Mouse (Mus musculus) thymus, adult 2 months (tissue): ENCODE results near the gene Lsm11.

Experiments
- CTCF ChIP-seq: fragments of 200-500 bp; IDR thresholded peaks from 2 replicates; pipeline ENCODE4 v1.5.1; 2012; ENCODE audit warnings: mild to moderate bottlenecking, control low read depth, low read length, moderate library complexity, borderline replicate concordance; ENCODE audit not compliant: control insufficient read depth, poor library complexity, insufficient read depth; ENCODE audit errors: extremely low read depth
- POLR2A ChIP-seq: fragments of 200-500 bp; IDR thresholded peaks from 2 replicates; pipeline ENCODE4 v1.6.1; 2012; ENCODE audit warnings: mild to moderate bottlenecking, low read length, control low read depth, moderate library complexity; ENCODE audit not compliant: control insufficient read depth, poor library complexity, insufficient read depth; ENCODE audit errors: extremely low read depth

DNA sequence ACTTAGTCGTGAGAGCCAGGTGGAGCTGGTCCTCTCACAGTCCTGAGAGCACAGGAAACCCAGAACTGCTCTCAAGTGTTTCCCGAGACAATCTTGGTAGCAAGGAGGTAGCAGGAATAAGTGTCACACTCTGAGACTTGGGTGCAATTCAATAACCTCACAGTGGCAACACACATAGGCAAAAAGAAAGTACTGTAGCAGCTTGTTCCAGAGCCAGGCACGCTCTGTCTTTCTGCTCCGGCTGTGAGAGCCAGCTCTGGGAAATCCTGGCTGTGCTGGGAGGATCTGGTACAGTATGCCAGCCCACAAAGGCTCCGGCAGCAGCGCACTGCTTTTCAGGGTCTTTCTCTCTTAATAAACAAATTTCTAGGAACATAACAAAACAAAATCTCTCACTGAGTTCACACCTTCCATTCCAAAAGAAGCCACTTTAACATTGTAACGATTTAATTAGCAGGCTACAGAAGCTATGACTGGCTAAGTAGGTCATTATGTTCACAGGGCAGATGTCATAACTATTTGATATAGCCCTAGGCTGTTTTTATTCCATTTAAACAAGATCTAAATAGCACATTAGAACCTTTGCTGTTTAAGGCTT is 1.5 kb downstream of the Lsm11 start:
- TF ChIP-seq POLR2A: no peak
- no peak for TF ChIP-seq CTCF
